Mouse (Mus musculus): Measurements from ENCODE around the gene Olfm1.

DNA sequence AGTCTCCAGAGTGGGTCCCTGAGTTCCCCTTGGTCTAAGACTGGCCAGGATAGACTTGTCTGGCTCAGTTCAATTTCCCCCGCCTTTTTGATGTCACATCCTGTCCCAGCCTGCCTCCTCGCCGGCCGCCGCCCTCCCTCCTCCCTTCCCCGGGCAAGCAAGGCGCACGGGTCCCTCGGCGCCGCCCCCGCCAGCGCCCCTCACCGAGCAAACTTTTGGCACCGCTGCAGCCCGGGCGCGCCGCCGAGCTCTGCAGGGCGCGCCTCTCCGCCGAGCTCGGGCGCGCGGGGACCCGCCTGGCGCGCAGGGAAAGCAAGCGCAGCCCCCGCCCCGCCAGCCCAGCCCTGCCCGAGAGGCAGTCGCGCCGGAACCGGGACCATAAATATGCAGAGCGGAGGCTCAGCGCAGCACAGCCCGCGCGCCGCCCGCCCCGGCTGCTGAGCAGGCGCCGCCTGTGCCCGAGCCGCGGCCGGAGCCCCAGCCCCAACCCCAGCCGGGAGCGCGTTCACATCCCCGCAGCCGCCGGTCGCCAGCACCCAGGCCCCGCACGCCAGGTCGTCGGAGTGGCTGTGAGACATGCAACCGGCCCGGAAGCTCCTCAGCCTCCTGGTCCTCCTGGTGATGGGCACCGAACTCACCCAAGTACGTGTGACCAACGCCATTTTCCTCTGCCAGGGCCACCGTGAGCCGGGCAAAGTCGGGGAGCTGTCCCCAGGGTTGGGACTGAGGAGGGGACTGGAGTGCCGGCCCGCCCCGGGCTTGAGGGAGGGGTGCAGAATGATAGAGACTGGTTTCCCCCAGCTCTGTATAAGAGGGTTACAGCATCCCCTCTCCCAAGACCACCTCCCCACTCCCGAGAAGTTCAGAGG, at the start of gene Olfm1:
- TF ChIP-seq CTCF (IDR thresholded peaks at IDR 0.05) (no peak), EP300 (IDR thresholded peaks at IDR 0.05) (no peak)
